Mouse (Mus musculus) bone marrow, adult 2 months (tissue): ENCODE measurements around the gene Fbxl14. TPM values are rescaled to one million over a fixed set of nuclear protein-coding genes. Genes with fewer than 3 reads are reported as not detected.

ENCODE experiments used
- H3K27ac ChIP-seq: fragments of 200-500 bp; 2 replicates; pipeline ENCODE4 v1.5.1; 2012; ENCODE audit warnings: low read depth, mild to moderate bottlenecking, control low read depth, inconsistent platforms, low read length; ENCODE audit not compliant: control insufficient read depth, poor library complexity, insufficient read depth
- H3K4me1 ChIP-seq: fragments of 200-500 bp; 2 replicates; pipeline ENCODE4 v1.6.1; 2011; ENCODE audit warnings: low read length; ENCODE audit not compliant: control insufficient read depth, insufficient read depth
- H3K4me3 ChIP-seq: fragments of 200-500 bp; replicated peaks from 2 replicates; pipeline ENCODE3; 2011; ENCODE audit warnings: mild to moderate bottlenecking, low read depth, low read length, control low read depth; ENCODE audit not compliant: control insufficient read depth
- CTCF ChIP-seq: fragments of 200-500 bp; IDR thresholded peaks from 2 replicates; pipeline ENCODE4 v1.5.1; 2011; ENCODE audit warnings: low read length, control low read depth; ENCODE audit not compliant: control insufficient read depth, insufficient read depth
- POLR2A ChIP-seq: fragments of 200-500 bp; IDR thresholded peaks from 2 replicates; pipeline ENCODE4 v1.6.1; 2011; ENCODE audit warnings: low read depth, mild to moderate bottlenecking, control low read depth, low read length, borderline replicate concordance; ENCODE audit not compliant: control insufficient read depth
- WGBS: fragments of 180-500 bp; shearing (Covaris S2); methylation state at CpG from one replicate; pipeline ENCODE4 v1.1.7; 2018; 5-methylcytosine and 5-hydroxymethylcytosine counted together
- polyA plus RNA-seq: library from polyadenylated mRNA; stranded (reverse); fragments of >200 nt; gene quantifications from 2 replicates; pipeline ENCODE4 v1.2.4, GENCODE M21; 2011; ENCODE audit warnings: low replicate concordance; ENCODE audit not compliant: missing spikeins, insufficient read depth, insufficient read length

Gene Fbxl14
- polyA plus RNA-seq, 1 experiment = 22.8 TPM

DNA sequence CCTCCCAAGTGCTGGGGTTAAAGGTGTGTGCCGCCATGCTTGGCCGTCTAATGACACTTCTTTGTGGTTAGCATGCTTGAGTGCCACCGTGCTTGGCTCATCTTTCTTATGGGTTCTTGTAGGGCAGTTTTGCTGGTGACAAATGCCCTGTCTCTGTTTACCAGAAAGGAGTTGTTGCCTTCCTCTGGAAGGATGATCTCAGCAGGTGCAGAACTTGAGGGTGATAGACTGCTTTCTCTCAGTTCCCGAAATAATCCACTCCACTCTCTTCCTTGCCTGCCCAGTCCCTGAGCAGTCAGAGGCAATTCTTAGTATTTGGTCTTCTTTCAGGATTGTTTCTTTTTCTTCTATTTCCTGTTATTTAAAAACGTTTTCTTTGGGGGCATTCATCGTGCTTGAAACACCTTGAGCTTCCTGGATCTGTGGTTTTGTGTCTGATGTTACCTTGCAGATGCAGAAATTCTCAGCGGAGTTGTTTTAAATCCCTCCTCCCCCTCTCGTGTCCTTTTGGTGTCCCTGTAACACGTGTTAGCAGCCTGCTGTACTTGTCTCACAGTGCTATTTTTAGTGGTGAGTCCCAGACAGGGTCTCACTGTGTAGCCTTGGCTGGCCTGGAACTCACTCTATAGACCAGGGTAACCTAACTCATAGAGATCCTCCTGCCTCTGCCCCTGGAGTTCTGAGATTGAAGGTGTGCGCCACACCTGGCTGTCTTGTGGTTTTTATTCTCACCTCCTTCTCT is 29.3 kb downstream of the Fbxl14 start:
- H3K27ac ChIP-seq = no peak overlapping the region; the same call in 1 of the 2 replicates
- TF ChIP-seq POLR2A (no peak), CTCF (no peak)
- no peak overlapping the region for H3K4me3 ChIP-seq
- no peaks in the 10 kb centered on the region; the same call in 1 of the 2 replicates for H3K4me1 ChIP-seq
- WGBS = 41% methylated on average over 10 of the region's 10 CpGs

DNA sequence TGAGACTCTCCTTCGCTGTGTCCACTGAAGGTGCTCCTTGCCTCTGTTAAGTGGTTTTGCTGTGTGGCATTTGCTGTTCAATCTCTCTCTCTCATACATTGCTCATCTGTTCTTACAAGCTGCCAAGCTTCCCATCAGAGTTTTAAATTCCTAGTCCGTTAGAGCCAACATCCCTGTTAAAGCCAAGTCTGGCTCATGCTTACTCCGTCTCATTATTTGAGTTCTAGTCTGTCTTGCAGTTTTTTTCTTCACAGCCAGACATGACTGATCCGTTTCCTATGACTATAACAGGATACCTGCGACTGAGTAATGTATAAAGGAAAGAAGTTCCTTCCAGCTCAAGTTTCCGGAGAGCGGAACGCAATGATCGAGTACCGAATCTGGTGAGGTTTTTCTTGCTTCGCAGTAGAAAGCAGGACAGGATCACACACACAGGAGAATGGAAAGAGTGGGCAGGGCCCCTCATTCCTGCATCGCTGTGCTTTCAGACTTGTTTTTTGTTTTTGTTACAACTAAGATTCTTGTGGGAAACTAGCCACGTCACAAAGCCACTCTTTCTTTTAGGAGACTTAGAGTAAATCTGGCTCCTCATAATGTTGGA is 30.1 kb downstream of the Fbxl14 start:
- no peak overlapping the region; the same call in 1 of the 2 replicates for H3K27ac ChIP-seq
- no peak for TF ChIP-seq POLR2A
- TF ChIP-seq CTCF = no peak
- no peak overlapping the region for H3K4me3 ChIP-seq
- H3K4me1 ChIP-seq = no peaks in the 10 kb centered on the region; the same call in 1 of the 2 replicates
- WGBS = 88% methylated on average over 13 of the region's 13 CpGs

DNA sequence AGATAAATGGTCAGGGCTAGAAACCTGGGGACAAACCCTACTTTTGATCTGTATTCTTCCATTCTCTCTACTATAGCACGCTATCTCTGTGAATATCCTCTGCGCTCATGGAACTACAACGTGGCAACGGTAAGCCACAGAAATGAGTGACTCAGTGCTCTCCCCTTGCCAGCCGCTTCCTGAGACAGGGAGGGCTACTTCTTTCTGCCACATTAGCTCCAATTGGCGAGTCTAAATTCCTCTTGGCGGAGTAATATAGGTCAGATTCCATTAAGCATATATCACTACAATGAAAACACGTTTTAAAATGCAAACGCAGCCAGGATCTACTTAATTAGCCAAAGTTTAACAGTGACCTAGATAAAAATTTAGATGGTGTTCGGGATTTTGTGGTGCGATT is 33.2 kb downstream of the Fbxl14 start:
- Histone ChIP-seq H3K27ac (no peak overlapping the region), H3K4me3 (no peak overlapping the region), H3K4me1 (no peaks in the 10 kb centered on the region; the same call in 1 of the 2 replicates)
- no peak for TF ChIP-seq POLR2A
- no peak for TF ChIP-seq CTCF
- 53% methylated on average over 11 of the region's 11 CpGs for WGBS

DNA sequence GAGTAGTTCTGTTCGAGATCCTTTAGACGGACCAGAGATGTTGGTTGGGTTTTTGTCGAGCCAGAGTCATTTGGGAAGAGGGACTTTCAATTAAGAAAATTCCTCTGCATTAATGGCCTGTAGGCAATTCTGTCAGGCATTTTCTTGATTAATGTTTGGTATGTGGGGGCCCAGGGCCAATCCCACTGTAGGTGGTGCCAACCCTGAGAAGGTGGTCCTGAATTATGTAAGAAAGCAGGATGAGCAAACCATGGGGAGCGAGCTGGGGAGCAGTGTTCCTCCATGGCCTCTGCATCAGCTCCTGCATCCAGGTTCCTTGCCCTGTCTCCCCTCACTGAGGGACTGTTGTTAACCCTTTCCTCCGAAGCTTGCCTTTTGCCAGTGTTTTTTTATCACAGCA is 34.0 kb downstream of the Fbxl14 start:
- 81% methylated on average over 5 of the region's 5 CpGs for WGBS
- Histone ChIP-seq H3K4me3 (no peak overlapping the region), H3K4me1 (no peaks in the 10 kb centered on the region; the same call in 1 of the 2 replicates), H3K27ac (no peak overlapping the region)
- no peak for TF ChIP-seq CTCF
- TF ChIP-seq POLR2A = no peak

DNA sequence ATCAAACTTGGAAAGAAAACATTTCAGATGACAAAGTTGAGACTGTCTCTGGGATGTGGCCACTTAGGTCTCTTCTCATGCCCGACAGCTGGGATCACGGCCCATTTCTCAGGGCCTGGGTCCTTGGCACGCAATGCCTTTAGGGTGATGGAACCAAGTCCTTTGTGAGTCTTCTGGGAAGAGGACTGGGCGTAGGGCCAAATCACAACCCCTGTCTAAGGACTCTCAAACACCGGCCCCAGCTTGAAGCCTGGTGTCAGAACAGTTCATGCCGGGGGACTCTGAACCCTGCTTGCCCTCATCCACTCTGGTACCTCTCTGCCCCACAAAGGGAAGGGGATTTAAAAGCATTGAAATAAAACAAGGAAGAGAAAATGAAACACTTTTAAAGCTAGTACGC is 34.6 kb downstream of the Fbxl14 start:
- no peak overlapping the region for H3K27ac ChIP-seq
- no peaks in the 10 kb centered on the region; the same call in 1 of the 2 replicates for H3K4me1 ChIP-seq
- no peak overlapping the region for H3K4me3 ChIP-seq
- WGBS = 86% methylated on average over 7 of the region's 7 CpGs
- TF ChIP-seq POLR2A (no peak), CTCF (no peak)

DNA sequence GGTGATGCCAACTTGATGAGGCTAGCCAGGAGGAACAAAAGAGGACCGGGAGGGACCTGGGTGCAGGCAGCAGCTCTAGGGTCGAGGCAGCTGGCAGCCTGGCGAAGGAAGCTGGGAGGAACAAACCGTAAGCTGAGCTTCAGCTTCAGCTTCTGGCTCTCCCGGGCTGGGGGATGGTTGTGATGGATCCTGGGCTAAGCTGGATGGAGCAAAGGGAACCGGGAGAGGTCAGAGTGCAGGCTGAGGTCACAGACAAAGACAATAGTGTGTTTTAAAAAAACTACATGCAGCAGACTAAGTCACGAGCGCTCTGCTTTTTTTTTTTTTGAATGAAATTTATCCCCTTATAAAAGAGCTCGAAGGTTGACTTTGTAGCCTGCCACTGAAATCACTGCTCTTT is 41.3 kb downstream of the Fbxl14 start:
- no peak for TF ChIP-seq POLR2A
- Histone ChIP-seq H3K4me3 (no peak overlapping the region), H3K4me1 (no peaks in the 10 kb centered on the region; the same call in 1 of the 2 replicates), H3K27ac (no peak overlapping the region)
- 54% methylated on average over 9 of the region's 9 CpGs for WGBS

DNA sequence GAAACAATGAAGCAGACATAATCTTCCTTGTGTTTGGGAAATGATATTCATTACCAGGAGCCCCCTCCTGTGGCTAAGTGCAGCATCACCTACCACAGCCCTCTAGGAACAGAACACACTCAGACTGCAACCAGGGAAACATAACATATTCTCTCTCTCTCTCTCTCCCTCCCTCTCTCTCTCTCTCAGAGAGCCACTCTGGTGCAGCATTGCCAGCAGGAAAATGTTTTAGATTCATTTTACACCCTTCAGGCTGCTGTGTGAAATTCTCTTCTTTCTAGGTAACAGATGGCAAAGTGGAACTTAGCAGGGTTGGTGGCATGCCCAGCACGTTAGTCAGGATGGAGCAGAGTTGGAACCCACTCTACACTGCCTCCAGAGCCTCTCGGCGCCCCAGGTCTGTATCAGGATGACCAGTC is 42.0 kb downstream of the Fbxl14 start:
- no peak overlapping the region for H3K4me3 ChIP-seq
- no peaks in the 10 kb centered on the region; the same call in 1 of the 2 replicates for H3K4me1 ChIP-seq
- H3K27ac ChIP-seq = no peak overlapping the region
- WGBS = 5% methylated on average over 3 of the region's 3 CpGs
- TF ChIP-seq POLR2A (no peak), CTCF (no peak)

DNA sequence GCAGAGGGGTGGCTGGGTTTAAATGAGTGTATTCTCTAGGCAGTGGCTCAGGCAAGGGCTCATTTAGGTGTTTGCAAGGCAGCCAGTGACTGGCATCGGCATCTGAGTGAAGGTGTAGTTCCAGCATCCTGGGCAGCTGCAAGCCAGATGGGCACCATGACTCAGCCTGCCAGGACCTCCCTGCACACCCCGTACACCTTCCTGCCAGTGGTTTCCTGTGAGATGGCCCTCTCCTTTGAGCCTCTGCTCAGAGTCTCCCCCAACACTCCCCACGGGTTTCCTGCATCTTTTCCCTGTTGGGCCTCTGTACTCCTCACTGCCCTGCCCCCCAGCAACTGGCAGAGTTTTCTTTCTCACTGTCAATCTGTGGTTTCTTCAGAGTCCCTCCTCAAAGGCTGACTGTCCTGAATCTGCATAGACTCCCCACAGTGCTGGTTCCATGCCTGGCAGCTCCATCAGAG is 42.5 kb downstream of the Fbxl14 start:
- WGBS = 0% methylated on average over 3 of the region's 3 CpGs
- Histone ChIP-seq H3K27ac (no peak overlapping the region), H3K4me1 (no peaks in the 10 kb centered on the region; the same call in 1 of the 2 replicates), H3K4me3 (no peak overlapping the region)
- no peak for TF ChIP-seq POLR2A
- no peak for TF ChIP-seq CTCF

DNA sequence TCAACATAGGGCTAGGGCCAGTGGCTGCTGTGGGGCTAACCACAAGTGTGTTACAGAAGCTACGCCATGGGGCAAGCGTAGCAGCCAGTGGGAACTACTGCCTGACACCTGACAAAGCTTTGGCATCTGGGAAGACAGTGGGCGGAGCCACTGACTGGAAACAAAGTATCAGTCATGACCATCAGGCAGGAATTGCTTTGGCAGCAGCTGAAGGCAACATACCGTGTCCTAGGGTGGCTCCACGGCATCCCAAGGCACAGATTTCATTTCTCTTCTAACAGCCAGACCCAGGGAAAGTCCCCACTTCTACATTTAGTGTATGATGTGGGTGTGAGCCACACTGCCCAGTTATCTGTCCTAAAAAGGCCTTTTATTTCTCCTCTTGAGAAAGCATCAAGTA is 47.0 kb downstream of the Fbxl14 start:
- H3K4me3 ChIP-seq = no peak overlapping the region
- no peaks in the 10 kb centered on the region; the same call in 1 of the 2 replicates for H3K4me1 ChIP-seq
- H3K27ac ChIP-seq = no peak overlapping the region
- WGBS = 63% methylated on average over 5 of the region's 5 CpGs
- TF ChIP-seq CTCF (no peak), POLR2A (no peak)
